Mouse (Mus musculus) lung, postnatal 25 days (tissue): ENCODE measurements around the gene Chtop.
A peak's percentile ranks its signal among the peaks of the same experiment; 100 is the strongest.

Experiments used
- DNase-seq: peaks from one replicate; pipeline ENCODE4 v3.0.0; 2022; ENCODE audit warnings: low spot score

The Chtop gene

DNA sequence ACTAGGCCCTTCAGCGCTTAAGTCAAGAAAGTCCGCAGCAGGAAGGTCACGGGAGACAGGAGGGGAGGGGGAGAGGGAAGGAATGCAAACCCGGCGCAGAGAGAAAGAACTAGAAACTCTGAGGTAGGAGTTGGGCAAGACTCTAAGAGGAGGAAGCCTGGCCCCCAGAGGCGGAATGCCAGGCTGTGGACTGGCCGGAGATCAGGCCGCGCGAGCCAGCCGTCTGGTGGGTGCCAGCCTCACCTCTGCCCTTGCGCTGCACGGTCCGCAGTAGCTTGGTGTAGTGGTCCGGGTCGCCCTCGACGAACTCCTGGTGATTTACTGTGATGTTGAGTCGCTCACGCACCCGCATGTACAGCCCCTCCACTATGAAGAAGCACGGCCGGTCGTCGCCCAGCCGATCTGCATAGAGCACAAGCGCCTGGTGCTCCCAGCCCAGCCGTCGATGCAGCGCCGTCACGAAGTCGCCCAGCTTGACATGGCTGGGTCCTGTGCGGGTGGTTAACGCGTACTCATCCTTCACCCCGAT, 44.7 kb downstream of the Chtop start:
- peak; percentile 80 for DNase-seq

DNA sequence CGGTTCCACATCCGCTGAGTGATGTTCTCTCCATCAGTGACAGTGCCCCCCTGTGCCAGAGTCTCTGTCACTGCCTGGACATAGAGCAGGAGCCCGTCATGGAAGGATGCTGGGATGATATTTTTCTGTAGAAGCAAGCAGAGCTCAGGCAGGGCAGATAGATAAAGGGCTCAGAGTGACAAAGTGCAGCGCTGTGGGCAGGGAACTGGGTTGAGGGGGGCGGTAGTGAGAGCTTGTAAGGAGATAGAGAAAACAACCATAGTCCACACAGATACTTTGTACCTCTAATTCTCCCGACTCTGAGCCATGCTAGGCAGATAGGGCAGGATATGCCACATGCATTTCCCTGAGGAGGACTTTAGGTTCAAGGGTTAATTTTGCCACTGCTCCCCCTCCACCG, 46.7 kb downstream of the Chtop start:
- DNase-seq = no peak

DNA sequence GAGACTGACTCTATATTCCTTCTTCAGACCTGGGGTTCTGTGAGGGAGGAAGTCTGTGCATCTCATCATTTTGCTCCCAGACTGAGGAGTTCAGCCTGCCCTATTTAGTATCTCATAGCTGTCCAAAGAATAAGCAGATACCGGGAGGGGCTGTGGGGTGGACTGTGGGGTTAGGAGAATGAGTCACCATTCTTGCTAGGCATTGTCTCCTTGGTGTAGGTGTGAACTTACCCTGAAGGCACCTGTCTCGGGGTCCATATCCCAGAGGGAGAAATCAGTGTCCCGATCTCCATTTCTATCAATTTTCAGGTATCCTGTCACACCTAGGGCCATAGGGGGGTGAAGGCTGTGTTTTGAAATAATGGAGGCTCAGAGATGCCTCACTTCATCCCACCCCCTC, 47.4 kb downstream of the Chtop start:
- DNase-seq = no peak

DNA sequence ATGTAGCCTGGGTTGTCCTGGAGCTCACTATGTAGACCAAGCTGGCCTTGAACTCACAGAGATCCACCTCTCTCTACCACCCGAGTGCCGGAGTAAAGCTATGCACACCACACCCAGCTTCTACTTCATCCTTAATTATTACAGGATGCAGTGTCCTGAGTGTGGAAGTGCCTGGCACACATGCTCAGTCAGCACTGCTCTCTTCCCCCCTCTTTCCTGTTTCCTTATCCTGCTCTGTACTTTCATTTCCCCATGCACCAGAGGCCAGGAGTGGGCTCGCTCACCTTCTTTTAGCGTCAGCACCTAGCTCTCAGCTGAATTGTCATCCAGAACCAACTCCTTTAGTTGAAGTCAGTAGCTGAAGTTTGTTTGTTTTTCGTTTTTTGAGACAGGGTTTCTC, 49.0 kb downstream of the Chtop start:
- no peak for DNase-seq

DNA sequence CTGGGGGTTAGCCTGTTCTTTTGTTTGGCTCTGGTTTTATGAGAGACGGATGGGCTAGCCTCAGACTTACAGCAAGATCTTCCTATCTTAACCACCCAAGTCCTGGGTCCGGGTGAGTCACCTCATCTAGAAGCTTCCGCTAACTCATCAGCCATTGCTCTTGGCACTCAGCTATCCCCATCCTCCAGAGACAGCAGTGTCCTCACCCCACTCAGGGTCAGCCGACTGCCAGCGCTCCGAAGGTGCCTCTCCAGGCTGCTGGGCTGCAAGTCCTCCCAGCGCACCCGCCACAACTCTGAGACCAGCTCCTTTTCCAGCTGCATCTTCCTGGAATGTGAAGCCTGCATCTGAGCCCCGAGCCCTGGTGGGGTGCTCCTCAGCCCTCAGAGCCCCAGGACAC, 49.6 kb downstream of the Chtop start:
- DNase-seq = no peak

DNA sequence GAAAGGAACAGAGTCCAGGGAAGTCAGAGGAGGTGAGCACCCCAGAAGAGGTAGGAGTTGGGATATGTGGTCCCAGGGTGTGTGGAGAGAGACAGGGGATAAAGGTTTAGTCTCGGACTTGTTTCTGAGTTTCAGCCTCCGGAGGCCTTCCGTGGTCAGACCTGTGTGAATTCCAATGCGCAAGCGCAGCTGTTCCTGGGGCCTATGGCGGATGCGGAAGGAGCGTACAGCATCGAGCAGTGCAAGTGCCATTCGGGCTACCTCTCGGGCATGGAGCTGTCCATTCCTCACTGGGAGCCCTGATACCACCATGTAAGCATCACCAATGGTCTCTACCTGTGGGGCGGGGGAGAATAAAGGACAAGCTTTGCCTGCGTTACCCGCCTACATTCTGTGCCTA, 54.4 kb downstream of the Chtop start:
- no peak for DNase-seq

DNA sequence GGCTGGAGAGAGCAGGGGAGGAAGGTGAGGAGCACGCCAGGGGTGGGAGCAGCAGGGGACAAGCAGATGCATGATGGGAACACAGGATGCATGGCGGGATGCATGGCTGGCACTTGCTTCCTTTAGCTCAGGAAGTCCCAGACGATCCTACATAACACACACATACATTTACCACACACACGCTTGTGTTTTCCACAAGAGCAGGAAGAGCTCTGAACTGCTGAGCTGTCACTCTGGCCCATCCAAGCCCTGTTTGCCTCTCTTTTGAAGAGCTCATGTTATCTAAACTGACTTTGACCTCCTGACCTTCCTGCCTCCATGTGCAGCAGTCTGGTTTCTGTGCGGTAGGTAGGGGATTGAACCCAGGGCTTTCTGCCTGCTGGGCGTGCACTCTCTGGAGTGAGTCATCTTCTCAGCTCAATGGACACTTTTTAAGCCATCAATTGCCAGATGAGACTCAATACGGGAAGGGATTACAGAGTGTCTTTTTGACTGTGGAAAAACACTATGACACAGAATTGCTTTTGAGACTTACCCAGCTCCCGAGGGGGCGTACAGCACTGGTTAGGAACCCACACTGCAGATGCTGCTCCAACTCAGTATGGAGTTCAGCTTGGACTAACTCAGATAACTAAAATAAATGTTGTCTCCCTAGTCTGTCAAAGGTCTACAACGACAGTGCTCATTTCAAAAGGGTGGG, 57.8 kb downstream of the Chtop start:
- DNase-seq = no peak

DNA sequence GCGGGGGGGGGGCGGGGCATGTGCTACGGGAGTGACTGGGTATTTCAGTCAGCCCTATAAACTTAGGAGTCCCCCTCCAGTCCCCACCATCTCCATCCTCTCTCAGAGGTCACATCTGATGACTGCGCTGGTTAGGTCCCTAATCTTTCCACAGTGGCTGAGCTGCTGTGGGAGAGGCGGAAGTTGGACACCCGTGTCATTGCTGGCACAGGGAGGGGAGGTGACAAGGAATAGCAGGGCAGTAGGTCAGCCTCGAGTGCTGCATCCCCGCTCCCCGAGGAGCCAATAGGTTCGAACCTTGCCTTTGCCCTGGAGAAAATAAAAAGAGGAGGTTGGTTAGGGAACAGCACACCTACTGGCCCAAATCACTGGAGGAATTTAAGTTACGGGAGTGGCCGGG, 58.4 kb downstream of the Chtop start:
- no peak for DNase-seq
